Comparison of ENCODE assay signal across 7 mouse cellular contexts in genomic region chr7:120843852-120844435, GRCm38 (mm10). TPM values are rescaled to one million over a fixed set of nuclear protein-coding genes. Genes with fewer than 3 reads are reported as not detected.
DNase-seq lines count a peak whose midpoint lies in the region; ATAC-seq and TF ChIP-seq lines count a peak whose summit lies in the region.

No protein-coding gene starts in this region.

- peaks cover 2% of the 10 kb centered on the region; the same call in 1 of the 2 replicates for H3K4me1 ChIP-seq in testis, adult 2 months (ENCODE audit: control insufficient read depth, insufficient read depth, low read length)
- peaks cover 26% of the 10 kb centered on the region for H3K4me1 ChIP-seq in embryonic facial prominence, embryonic 15.5 days
- peaks cover 12% of the 10 kb centered on the region for H3K4me1 ChIP-seq in hindbrain, embryonic 14.5 days (replicated peaks; ENCODE audit: control insufficient read depth, insufficient read depth, low read length)
- H3K4me1 ChIP-seq in midbrain, embryonic 10.5 days: peaks cover 27% of the 10 kb centered on the region

- H3K27ac ChIP-seq in testis, adult 2 months (ENCODE audit: control insufficient read depth, insufficient read depth, low read depth, low read length): no peak overlapping the region
- peak overlapping the region; percentile 99 for H3K27ac ChIP-seq in embryonic facial prominence, embryonic 15.5 days (replicated peaks)
- peak overlapping the region; percentile 91 for H3K27ac ChIP-seq in hindbrain, embryonic 14.5 days
- peak overlapping the region; percentile 87 for H3K27ac ChIP-seq in midbrain, embryonic 10.5 days (replicated peaks)

- no peaks in the 10 kb centered on the region for H3K9me3 ChIP-seq in embryonic facial prominence, embryonic 15.5 days (replicated peaks)
- H3K9me3 ChIP-seq in hindbrain, embryonic 14.5 days (ENCODE audit: control insufficient read depth, low read length): no peaks in the 10 kb centered on the region
- H3K9me3 ChIP-seq in midbrain, embryonic 10.5 days (replicated peaks): no peaks in the 10 kb centered on the region

- H3K4me2 ChIP-seq in embryonic facial prominence, embryonic 15.5 days (replicated peaks): peak overlapping the region; percentile 75
- peak overlapping the region; percentile 64 for H3K4me2 ChIP-seq in hindbrain, embryonic 14.5 days (replicated peaks)

- no peak for DNase-seq in testis, postnatal 14 days (ENCODE audit: low spot score)
- DNase-seq in hindbrain, embryonic 14.5 days (ENCODE audit: low spot score): peak; percentile 45
- DNase-seq in midbrain, embryonic 10.5 days (ENCODE audit: low spot score): no peak
- no peak for DNase-seq in spleen, postnatal 14 days (ENCODE audit: low spot score in 2 of 2)
- no peak for DNase-seq in right cerebral cortex, postnatal 10 days (ENCODE audit: low spot score in 2 of 2)

- H3K9ac ChIP-seq in embryonic facial prominence, embryonic 15.5 days: peak overlapping the region; percentile 84
- peak overlapping the region; percentile 78 for H3K9ac ChIP-seq in hindbrain, embryonic 14.5 days

- no peaks in the 10 kb centered on the region for H3K36me3 ChIP-seq in testis, adult 2 months (ENCODE audit: control insufficient read depth, insufficient read depth, low read length)
- 0 out of 2 replicates have a peak, but pooled peaks cover 10% of the 10 kb centered on the region for H3K36me3 ChIP-seq in embryonic facial prominence, embryonic 15.5 days
- no peaks in the 10 kb centered on the region for H3K36me3 ChIP-seq in hindbrain, embryonic 14.5 days (replicated peaks; ENCODE audit: control insufficient read depth, insufficient read depth)
- no peaks in the 10 kb centered on the region for H3K36me3 ChIP-seq in midbrain, embryonic 10.5 days

- WGBS in embryonic facial prominence, embryonic 15.5 days: 2% methylated on average over 16 of the region's 16 CpGs
- under 1% methylated on average over 16 of the region's 16 CpGs for WGBS in hindbrain, embryonic 14.5 days
- WGBS in midbrain, embryonic 10.5 days: under 1% methylated on average over 16 of the region's 16 CpGs

- no peaks in the 10 kb centered on the region for H3K27me3 ChIP-seq in testis, adult 2 months (ENCODE audit: control insufficient read depth, insufficient read depth, low read length)
- H3K27me3 ChIP-seq in embryonic facial prominence, embryonic 15.5 days: no peaks in the 10 kb centered on the region
- H3K27me3 ChIP-seq in hindbrain, embryonic 14.5 days (ENCODE audit: control insufficient read depth, insufficient read depth, low read length): no peaks in the 10 kb centered on the region
- H3K27me3 ChIP-seq in midbrain, embryonic 10.5 days (ENCODE audit: low read depth, poor library complexity, severe bottlenecking): peaks cover 33% of the 10 kb centered on the region

- H3K4me3 ChIP-seq in testis, adult 2 months (ENCODE audit: control insufficient read depth, low read depth, low read length): peak overlapping the region; percentile 79
- peak overlapping the region; percentile 84 for H3K4me3 ChIP-seq in embryonic facial prominence, embryonic 15.5 days (replicated peaks)
- H3K4me3 ChIP-seq in hindbrain, embryonic 14.5 days (replicated peaks; ENCODE audit: low read length): peak overlapping the region; percentile 56
- peak overlapping the region; percentile 66 for H3K4me3 ChIP-seq in midbrain, embryonic 10.5 days

- no peak for ATAC-seq in embryonic facial prominence, embryonic 15.5 days (ENCODE audit: insufficient number of reproducible peaks, low FRiP score, low TSS enrichment, low read depth)
- peak; percentile 15; the same call in 1 of the 2 replicates for ATAC-seq in hindbrain, embryonic 14.5 days (ENCODE audit: low FRiP score)

- TF ChIP-seq CTCF in testis, adult 2 months (IDR thresholded peaks at IDR 0.05; ENCODE audit: control insufficient read depth, insufficient read depth, insufficient replicate concordance, low read depth, low read length): no peak

- TF ChIP-seq POLR2A in testis, adult 2 months (IDR thresholded peaks at IDR 0.05; ENCODE audit: control insufficient read depth, low read depth, low read length): no peak

RNA-seq across cellular contexts. Expression of gene Eef2k, which starts 1.3 kb away (rescaled TPM):
- 10.5 and 13.6 TPM in 2 replicates for polyA plus RNA-seq in testis, adult 2 months (2012; rRNA removed)
- polyA plus RNA-seq in embryonic facial prominence, embryonic 15.5 days (2015; fragmentation: Nextera tagmentation; extraction: Ambion mirVana): 65.2 and 75.4 TPM in 2 replicates
- polyA plus RNA-seq in hindbrain, embryonic 14.5 days (2014; fragmentation: Nextera tagmentation; extraction: Ambion mirVana): 15.0 and 15.9 TPM in 2 replicates
- polyA plus RNA-seq in midbrain, embryonic 10.5 days (2016; fragmentation: Nextera tagmentation; extraction: Ambion mirVana): 24.0 and 26.1 TPM in 2 replicates

RNA-seq across cellular contexts. Expression of gene Gm5737, which starts 31.8 kb away (rescaled TPM):
- 0.16 and 0.31 TPM in 2 replicates for polyA plus RNA-seq in testis, adult 2 months (2012; rRNA removed)
- not detected in 2 replicates for polyA plus RNA-seq in embryonic facial prominence, embryonic 15.5 days (2015; fragmentation: Nextera tagmentation; extraction: Ambion mirVana)
- not detected in 2 replicates for polyA plus RNA-seq in hindbrain, embryonic 14.5 days (2014; fragmentation: Nextera tagmentation; extraction: Ambion mirVana)
- not detected in 2 replicates for polyA plus RNA-seq in midbrain, embryonic 10.5 days (2016; fragmentation: Nextera tagmentation; extraction: Ambion mirVana)
